Mouse (Mus musculus) liver, embryonic 14.5 days (tissue): ENCODE results near the gene Sos2.

ENCODE experiments used
- CTCF ChIP-seq: IDR thresholded peaks from 2 replicates; pipeline ENCODE4 v1.5.1; 2016; ENCODE audit warnings: antibody characterized with exemption, low read depth, control low read depth
- EP300 ChIP-seq: IDR thresholded peaks from 2 replicates; pipeline ENCODE4 v1.6.1; 2016; ENCODE audit warnings: antibody characterized with exemption, low read depth

- TF ChIP-seq EP300 (no peak), CTCF (no peak)
Measured at GRCm38 (mm10) chr12:69537675-69538361, 143.8 kb downstream of the Sos2 start.
